Mouse (Mus musculus): ENCODE results near the gene Gm6176. TPM values are rescaled to one million over a fixed set of nuclear protein-coding genes. Genes with fewer than 3 reads are reported as not detected.

The Gm6176 gene
- total RNA-seq (2023) = not detected

GRCm38 (mm10) chr7:22056205-22056604 lies at the start of gene Gm6176:
TSS of gene Gm6176 (minus strand) at chr7:22056305.

GRCm38 (mm10) chr7:22068757-22069156 lies 12.7 kb upstream of the Gm6176 start, which contains the start of gene Vmn1r139:
TSS of gene Vmn1r139 (plus strand) at chr7:22069057.

GRCm38 (mm10) chr7:22028797-22029196 lies 27.3 kb downstream of the Gm6176 start, which contains the start of gene Vmn1r138:
TSS of gene Vmn1r138 (minus strand) at chr7:22028897.

Other genes with a start within 250 kb of the Gm6176 start
- not detected for gene Vmn1r135, start 224.0 kb downstream of the Gm6176 start, total RNA-seq (2023)
- not detected for gene Gm5725, start 212.0 kb downstream of the Gm6176 start, total RNA-seq (2023)
- gene Gm5891, start 135.0 kb downstream of the Gm6176 start, total RNA-seq (2023) = not detected
- not detected for gene Vmn1r137, start 61.7 kb downstream of the Gm6176 start, total RNA-seq (2023)
- not detected for gene Vmn1r138, start 27.4 kb downstream of the Gm6176 start, total RNA-seq (2023)
- not detected for gene Vmn1r139, start 12.8 kb upstream of the Gm6176 start, total RNA-seq (2023)
- gene Gm16451, start 61.9 kb upstream of the Gm6176 start, total RNA-seq (2023) = not detected
- not detected for gene Gm10666, start 78.4 kb upstream of the Gm6176 start, total RNA-seq (2023)
- not detected for gene Vmn1r142, start 107.7 kb upstream of the Gm6176 start, total RNA-seq (2023)
- gene Vmn1r143, start 133.1 kb upstream of the Gm6176 start, total RNA-seq (2023) = not detected
- not detected for gene Gm8653, start 145.0 kb upstream of the Gm6176 start, total RNA-seq (2023)
- not detected for gene Gm8453, start 173.2 kb upstream of the Gm6176 start, total RNA-seq (2023)

Measured in CD8-positive naive resting alpha-beta T cell, adult 57 days (primary cell).